Mouse (Mus musculus): ENCODE measurements around the gene Ikzf3.

- TF ChIP-seq CTCF (IDR thresholded peaks at IDR 0.05; ENCODE audit: insufficient read depth, low read length), result no peak
- no peak for TF ChIP-seq POLR2A (IDR thresholded peaks at IDR 0.05; ENCODE audit: borderline replicate concordance, extremely low read depth, low read depth, low read length)
Observed at GRCm38 (mm10) chr11:98546529-98547307, 887 bp upstream of the Ikzf3 start.

Measured in lung, adult 2 months (tissue).